Mouse (Mus musculus) neural tube, embryonic 13.5 days (tissue): Measurements from ENCODE around the gene Gm11487. TPM values are rescaled to one million over a fixed set of nuclear protein-coding genes. Genes with fewer than 3 reads are reported as not detected.
"Not testable (repeated sequence)": the region's sequence is repeated elsewhere in the genome, so short reads cannot be mapped to it uniquely, and the experiment has no call there.

ENCODE experiments used
- ATAC-seq: fragments of 200-750 bp; cut with Nextera tagmentation; 2 replicates; pipeline ENCODE4 v1.8.0; 2017; ENCODE audit warnings: low read depth, mild to moderate bottlenecking, moderate TSS enrichment, moderate library complexity
- H3K27ac ChIP-seq: fragments of 300-500 bp; sonication (generic); replicated peaks from 2 replicates; pipeline ENCODE4 v1.5.1; 2015; ENCODE audit warnings: moderate library complexity, mild to moderate bottlenecking, inconsistent platforms
- H3K27me3 ChIP-seq: fragments of 300-500 bp; sonication (generic); 2 replicates; pipeline ENCODE4 v1.6.1; 2015; ENCODE audit warnings: mild to moderate bottlenecking, inconsistent platforms
- H3K36me3 ChIP-seq: fragments of 300-500 bp; sonication (generic); 2 replicates; pipeline ENCODE4 v1.6.1; 2015; ENCODE audit warnings: mild to moderate bottlenecking, inconsistent platforms
- H3K4me1 ChIP-seq: fragments of 300-500 bp; sonication (generic); replicated peaks from 2 replicates; pipeline ENCODE4 v1.6.1; 2015; ENCODE audit warnings: inconsistent platforms
- H3K4me2 ChIP-seq: fragments of 300-500 bp; sonication (generic); 2 replicates; pipeline ENCODE4 v1.6.1; 2015; ENCODE audit warnings: inconsistent platforms, mild to moderate bottlenecking, moderate library complexity
- H3K4me3 ChIP-seq: fragments of 300-500 bp; sonication (generic); 2 replicates; pipeline ENCODE4 v1.5.1; 2015; ENCODE audit warnings: mild to moderate bottlenecking, inconsistent platforms
- H3K9ac ChIP-seq: fragments of 300-500 bp; sonication (generic); 2 replicates; pipeline ENCODE4 v1.6.1; 2015; ENCODE audit warnings: moderate library complexity, mild to moderate bottlenecking, inconsistent platforms
- H3K9me3 ChIP-seq: fragments of 300-500 bp; sonication (generic); 2 replicates; pipeline ENCODE4 v1.6.1; 2016; ENCODE audit warnings: inconsistent platforms
- WGBS: fragments of 180-500 bp; shearing (Covaris S2); methylation state at CpG from one replicate; pipeline ENCODE4 v1.1.7; 2015; 5-methylcytosine and 5-hydroxymethylcytosine counted together
- polyA plus RNA-seq: library from polyadenylated mRNA; unstranded; fragments of >200 nt; fragmentation: Nextera tagmentation; extraction: Ambion mirVana; gene quantifications from 2 replicates; pipeline ENCODE4 v1.2.1, GENCODE M21; 2015

Gm11487 gene
- not detected in 2 replicates for polyA plus RNA-seq

DNA sequence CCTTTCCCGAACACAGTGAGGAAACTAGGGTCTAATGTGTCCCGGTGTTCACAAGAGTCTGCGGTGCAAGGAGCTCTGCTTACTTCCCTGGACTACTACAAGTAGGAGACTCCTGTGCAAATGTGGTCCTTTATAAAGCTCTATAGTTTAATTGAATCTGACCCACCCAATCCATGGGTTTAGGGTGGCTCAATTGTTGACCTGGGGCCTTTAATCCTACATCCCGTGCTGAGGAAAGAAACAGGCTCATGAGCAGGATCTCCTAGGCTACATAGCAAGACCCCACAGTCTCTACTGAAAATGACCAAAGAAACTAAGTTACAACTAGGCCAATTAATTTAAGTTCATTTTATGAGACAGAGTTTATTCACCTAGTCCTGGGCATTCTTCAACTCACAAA, at the start of gene Gm11487:
TSS of gene Gm11487 (minus strand) at position 101 of the 400 bp plus-strand sequence.
- not testable (repeated sequence) for H3K36me3 ChIP-seq, H3K9ac ChIP-seq, H3K4me3 ChIP-seq, H3K9me3 ChIP-seq, H3K4me1 ChIP-seq, H3K27me3 ChIP-seq, H3K27ac ChIP-seq, ATAC-seq, H3K4me2 ChIP-seq
- 92% methylated on average over 4 of the region's 4 CpGs for WGBS

DNA sequence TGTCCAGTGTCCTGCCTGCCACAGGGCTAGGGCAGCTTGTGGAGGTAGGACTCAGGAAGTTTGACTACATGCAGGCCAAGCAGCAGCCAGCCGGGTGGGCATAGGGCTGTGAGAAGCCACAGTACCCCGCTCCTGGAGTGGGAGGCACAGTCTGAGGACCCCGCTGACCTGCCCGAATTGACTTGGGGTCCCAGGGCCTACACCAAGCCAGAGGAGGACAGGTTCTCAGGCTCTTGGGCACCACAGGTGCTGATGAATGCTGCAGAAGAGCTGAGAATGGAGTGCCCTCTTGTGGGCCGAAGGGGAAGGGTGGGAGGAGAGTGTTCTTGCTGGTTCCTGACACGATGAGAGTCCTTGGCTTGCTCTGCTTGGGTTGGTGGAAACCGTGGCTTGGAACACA, 39.8 kb upstream of the Gm11487 start:
- Histone ChIP-seq H3K4me3 (no peak overlapping the region), H3K9ac (no peak overlapping the region), H3K4me1 (no peaks in the 10 kb centered on the region), H3K4me2 (no peak overlapping the region), H3K9me3 (no peaks in the 10 kb centered on the region), H3K27me3 (no peaks in the 10 kb centered on the region), H3K36me3 (no peaks in the 10 kb centered on the region), H3K27ac (no peak overlapping the region)
- WGBS: 65% methylated on average over 7 of the region's 7 CpGs
- ATAC-seq: no peak

DNA sequence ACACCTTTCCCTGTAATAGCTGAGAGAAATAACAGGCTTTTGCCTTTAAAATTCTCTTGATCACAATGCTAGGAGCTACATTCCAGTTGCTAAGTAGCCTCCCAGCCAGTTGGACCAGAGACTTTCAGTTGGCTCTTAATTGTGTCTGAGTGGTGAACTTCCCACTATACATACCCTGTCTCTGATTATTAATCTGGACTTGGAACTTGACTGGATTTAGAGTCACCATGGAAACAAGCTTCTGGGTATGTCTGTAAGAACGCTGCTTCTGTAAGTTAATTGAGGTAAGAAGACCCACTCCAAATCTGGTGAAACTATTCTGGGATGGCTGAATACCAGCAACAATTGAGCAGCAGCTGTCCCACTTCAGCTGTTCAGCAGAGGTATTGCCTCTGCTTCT, 37.7 kb upstream of the Gm11487 start:
- Histone ChIP-seq H3K4me2 (no peak overlapping the region), H3K27ac (no peak overlapping the region), H3K27me3 (no peaks in the 10 kb centered on the region), H3K36me3 (no peaks in the 10 kb centered on the region), H3K4me1 (no peaks in the 10 kb centered on the region), H3K9ac (no peak overlapping the region), H3K9me3 (no peaks in the 10 kb centered on the region), H3K4me3 (no peak overlapping the region)
- ATAC-seq: no peak
- WGBS: 47% methylated on average over 1 of the region's 1 CpGs

DNA sequence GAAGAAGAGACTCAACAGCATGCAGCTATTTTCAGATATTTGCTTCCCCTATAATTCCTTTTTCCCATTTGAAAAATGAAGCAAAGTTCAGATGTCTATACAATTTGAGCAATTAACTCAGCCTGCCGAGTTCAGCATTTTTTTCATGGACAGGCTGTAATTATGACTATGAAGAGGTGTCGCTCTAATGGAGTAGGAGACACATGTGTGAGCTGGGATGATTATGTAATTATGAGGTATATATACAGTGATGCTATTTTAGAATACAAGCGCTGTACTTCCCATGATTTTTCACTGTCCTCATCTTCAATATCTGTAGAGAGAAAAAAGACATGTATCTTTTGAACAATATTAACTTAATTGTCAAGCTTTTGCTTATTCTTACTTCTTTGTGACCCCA, 21.0 kb upstream of the Gm11487 start:
- Histone ChIP-seq H3K27ac (no peak overlapping the region), H3K9ac (no peak overlapping the region), H3K4me2 (no peak overlapping the region), H3K4me3 (no peak overlapping the region), H3K36me3 (no peaks in the 10 kb centered on the region), H3K27me3 (no peaks in the 10 kb centered on the region), H3K4me1 (no peaks in the 10 kb centered on the region), H3K9me3 (no peaks in the 10 kb centered on the region)
- WGBS: 82% methylated on average over 3 of the region's 3 CpGs
- ATAC-seq: no peak

DNA sequence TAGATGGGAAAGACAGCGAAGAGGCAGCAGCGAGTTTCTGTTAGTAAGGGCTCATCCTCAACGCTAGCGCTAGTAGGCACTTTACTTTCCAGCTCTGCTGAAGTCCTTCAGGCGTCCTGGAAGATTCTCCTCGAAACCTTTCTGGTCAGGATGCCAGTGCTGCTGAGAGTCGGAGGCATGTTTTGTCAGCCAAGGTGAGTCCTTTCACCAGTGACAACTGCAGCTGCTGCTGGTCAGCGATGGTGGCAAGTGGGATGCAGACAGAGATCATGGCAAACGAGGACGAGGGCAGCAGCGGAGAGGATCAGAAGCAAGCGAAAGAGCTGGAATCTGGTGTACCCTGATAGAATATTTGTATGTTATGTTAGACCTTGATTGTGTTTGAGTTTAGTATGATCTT, 18.2 kb upstream of the Gm11487 start:
- H3K27ac ChIP-seq: no peak overlapping the region
- H3K36me3 ChIP-seq: no peaks in the 10 kb centered on the region
- no peaks in the 10 kb centered on the region for H3K9me3 ChIP-seq
- H3K4me2 ChIP-seq: no peak overlapping the region
- no peak for ATAC-seq
- 96% methylated on average over 12 of the region's 12 CpGs for WGBS
- no peak overlapping the region for H3K9ac ChIP-seq
- H3K4me3 ChIP-seq: no peak overlapping the region
- H3K27me3 ChIP-seq: no peaks in the 10 kb centered on the region
- H3K4me1 ChIP-seq: no peaks in the 10 kb centered on the region

DNA sequence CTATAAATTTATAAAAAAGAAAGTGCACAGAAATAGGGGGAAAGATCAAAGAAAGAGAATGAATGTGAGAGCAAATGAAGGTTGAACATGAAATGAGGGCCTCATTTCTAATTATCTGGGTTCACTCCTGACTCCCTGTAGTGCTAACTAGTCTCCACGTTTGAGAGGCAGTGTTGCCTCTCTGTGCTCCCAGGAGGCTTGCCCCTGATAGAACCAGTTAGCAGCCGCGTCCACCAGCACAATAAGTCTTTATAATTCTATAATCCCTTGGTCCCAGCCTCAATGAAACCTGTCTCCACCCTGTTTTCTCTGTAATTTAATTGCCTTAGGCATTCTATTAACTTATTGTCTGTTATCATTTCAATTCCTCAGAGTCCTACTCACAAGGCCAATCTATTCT, 38.3 kb downstream of the Gm11487 start:
- no peaks in the 10 kb centered on the region for H3K36me3 ChIP-seq
- WGBS: 32% methylated on average over 3 of the region's 3 CpGs
- H3K9me3 ChIP-seq: no peaks in the 10 kb centered on the region
- H3K4me1 ChIP-seq: no peaks in the 10 kb centered on the region
- ATAC-seq: no peak
- no peaks in the 10 kb centered on the region for H3K27me3 ChIP-seq
- no peak overlapping the region for H3K4me2 ChIP-seq
- no peak overlapping the region for H3K9ac ChIP-seq
- H3K4me3 ChIP-seq: no peak overlapping the region
- no peak overlapping the region for H3K27ac ChIP-seq

Other genes starting within 250 kb of the Gm11487 start
- not detected in 2 replicates for gene Gm11238, start 202.8 kb upstream of the Gm11487 start, polyA plus RNA-seq
- not detected in 2 replicates for gene Gm11237, start 217.9 kb upstream of the Gm11487 start, polyA plus RNA-seq
- not detected in 2 replicates for gene Gm11236, start 233.0 kb upstream of the Gm11487 start, polyA plus RNA-seq